ENCODE assay signal across 16 mouse cellular contexts in genomic region chr9:67783925-67784324, GRCm38 (mm10). TPM values are rescaled to one million over a fixed set of nuclear protein-coding genes. Genes with fewer than 3 reads are reported as not detected.
DNase-seq lines count a peak whose midpoint lies in the region; ATAC-seq and TF ChIP-seq lines count a peak whose summit lies in the region.
"Had no signal": no experiment of that assay in that cellular context is flagged by ENCODE, and none has a peak within 500 bp of the region (broad histone marks: within the 10 kb centered on the region; RNA-seq: fewer than 3 reads in every experiment).

No protein-coding gene starts in this region.

- H3K4me3 ChIP-seq in liver, embryonic 11.5 days (ENCODE audit: low read depth, low read length) = no peak overlapping the region
- H3K4me3 ChIP-seq in E14TG2a.4 (replicated peaks; ENCODE audit: low read length) = no peak overlapping the region
- H3K4me3 ChIP-seq: forebrain, embryonic 12.5 days; limb, embryonic 15.5 days; megakaryocyte, embryonic 14.5 days had no signal

- H3K27ac ChIP-seq in liver, embryonic 11.5 days (ENCODE audit: low read depth, low read length) = no peak overlapping the region
- H3K27ac ChIP-seq: forebrain, embryonic 12.5 days; limb, embryonic 15.5 days had no signal

- 0 out of 2 replicates have a peak, but pooled peaks cover 4% of the 10 kb centered on the region for H3K9me3 ChIP-seq in liver, embryonic 11.5 days (ENCODE audit: control insufficient read depth, low read length)
- no peaks in the 10 kb centered on the region for H3K9me3 ChIP-seq in E14TG2a.4 (ENCODE audit: low read length)
- H3K9me3 ChIP-seq: forebrain, embryonic 12.5 days; limb, embryonic 15.5 days had no signal

- DNase-seq in cerebellum, postnatal 10 days = peak; percentile 35 to 41
- DNase-seq in cerebellum, adult 18-20 months = no peak
- peak; percentile 10 for DNase-seq in liver
- no peak for DNase-seq in liver, embryonic 11.5 days (ENCODE audit: low spot score)
- DNase-seq in c-Kit-negative CD71-positive TER-119-positive erythroid progenitor cells, embryonic 14.5 days (ENCODE audit: low read depth, low spot score) = peak; percentile 8
- no peak for DNase-seq in layer of hippocampus, adult 18-20 months (ENCODE audit: low spot score in 2 of 2)
- DNase-seq: gastrocnemius, postnatal 25 days; heart, postnatal 14 days; kidney, adult 18-20 months had no signal

- H3K9ac ChIP-seq in liver, embryonic 11.5 days (ENCODE audit: low read depth, low read length) = no peak overlapping the region
- H3K9ac ChIP-seq: forebrain, embryonic 12.5 days; limb, embryonic 15.5 days had no signal

- H3K4me1 ChIP-seq in liver, embryonic 11.5 days (replicated peaks; ENCODE audit: control insufficient read depth, insufficient read depth, low read length) = no peaks in the 10 kb centered on the region
- peaks cover 9% of the 10 kb centered on the region for H3K4me1 ChIP-seq in E14TG2a.4 (replicated peaks; ENCODE audit: low read depth, low read length)
- H3K4me1 ChIP-seq: forebrain, embryonic 12.5 days; limb, embryonic 15.5 days; megakaryocyte, embryonic 14.5 days had no signal

- no peaks in the 10 kb centered on the region for H3K36me3 ChIP-seq in liver, embryonic 11.5 days (ENCODE audit: control insufficient read depth, insufficient read depth, low read length)
- no peaks in the 10 kb centered on the region for H3K36me3 ChIP-seq in E14TG2a.4 (ENCODE audit: insufficient read depth, low read length)
- H3K36me3 ChIP-seq: forebrain, embryonic 12.5 days; limb, embryonic 15.5 days had no signal

- peak; percentile 94 for TF ChIP-seq CTCF in E14TG2a.4 (conservative IDR thresholded peaks at IDR 0.05; ENCODE audit: low read length)

- H3K4me2 ChIP-seq in liver, embryonic 11.5 days = no peak overlapping the region
- H3K4me2 ChIP-seq: forebrain, embryonic 12.5 days; limb, embryonic 15.5 days had no signal

- no peaks in the 10 kb centered on the region for H3K27me3 ChIP-seq in liver, embryonic 11.5 days (replicated peaks; ENCODE audit: control insufficient read depth, insufficient read depth, low read length)
- peaks cover 8% of the 10 kb centered on the region; the same call in 1 of the 2 replicates for H3K27me3 ChIP-seq in E14TG2a.4 (ENCODE audit: insufficient read depth, low read length)
- H3K27me3 ChIP-seq: forebrain, embryonic 12.5 days; limb, embryonic 15.5 days had no signal

- no peak for ATAC-seq in liver, embryonic 11.5 days (replicated peaks; ENCODE audit: low FRiP score)
- ATAC-seq in megakaryocyte-erythroid progenitor cell, adult 5-6 weeks (replicated peaks; ENCODE audit: low FRiP score, low TSS enrichment, poor library complexity, severe bottlenecking) = no peak

RNA-seq across cellular contexts. Expression of gene C2cd4b, which starts 24.7 kb away (rescaled TPM):
- polyA plus RNA-seq in liver, embryonic 11.5 days (2014; fragmentation: Nextera tagmentation; extraction: Ambion mirVana) = not detected in 2 replicates
- not detected in 2 replicates for total RNA-seq in megakaryocyte-erythroid progenitor cell, adult 5-6 weeks (2014; fragmentation: Nextera tagmentation)
- total RNA-seq in megakaryocyte-erythroid progenitor cell, adult 5-6 weeks (2017) = not detected in 2 replicates
- 1 to 10 TPM; 6.6 to 6.7 TPM for total RNA-seq in layer of hippocampus, adult 18-20 months (2021)
- polyA plus RNA-seq: C2C12 had no signal

RNA-seq across cellular contexts. Expression of gene C2cd4a, which starts 48.2 kb away (rescaled TPM):
- polyA plus RNA-seq in liver, embryonic 11.5 days (2014; fragmentation: Nextera tagmentation; extraction: Ambion mirVana) = 2.6 and 4.2 TPM in 2 replicates
- total RNA-seq in megakaryocyte-erythroid progenitor cell, adult 5-6 weeks (2014; fragmentation: Nextera tagmentation) = not detected in 2 replicates
- total RNA-seq in megakaryocyte-erythroid progenitor cell, adult 5-6 weeks (2017) = not detected in 2 replicates
- total RNA-seq in layer of hippocampus, adult 18-20 months (2021) = 1 to 10 TPM; 1.6 to 3.2 TPM
- total RNA-seq: adrenal gland, adult 18-20 months; heart, postnatal 14 days had no signal
- polyA plus RNA-seq: forebrain, embryonic 12.5 days had no signal

RNA-seq across cellular contexts. Expression of gene Vps13c, which starts 56.3 kb away (rescaled TPM):
- 13.5 and 14.7 TPM in 2 replicates for polyA plus RNA-seq in liver, embryonic 11.5 days (2014; fragmentation: Nextera tagmentation; extraction: Ambion mirVana)
- total RNA-seq in megakaryocyte-erythroid progenitor cell, adult 5-6 weeks (2014; fragmentation: Nextera tagmentation) = 34.5 and 39.3 TPM in 2 replicates
- 20.8 and 33.5 TPM in 2 replicates for total RNA-seq in megakaryocyte-erythroid progenitor cell, adult 5-6 weeks (2017)
- 100 to 1,000 TPM; 101 to 109 TPM for total RNA-seq in layer of hippocampus, adult 18-20 months (2021)

Comparison
In these comparisons a context has a peak if more than half of its experiments do, and no peak if none do; other contexts are left out.
1. DNase-seq: peak in cerebellum, postnatal 10 days (2 of 2), liver (single experiment) and c-Kit-negative CD71-positive TER-119-positive erythroid progenitor cells, embryonic 14.5 days (single experiment); none in cerebellum, adult 18-20 months (0 of 2), liver, embryonic 11.5 days (single experiment) and layer of hippocampus, adult 18-20 months (0 of 2).
2. RNA of gene C2cd4b, which starts 24.7 kb away (total RNA-seq): 6.6 to 6.7 TPM in layer of hippocampus, adult 18-20 months; not detected in megakaryocyte-erythroid progenitor cell, adult 5-6 weeks; every median in the first group is over 4 times any median in the second.